Mouse (Mus musculus): ENCODE measurements around the gene Naa80.

The Naa80 gene

DNA sequence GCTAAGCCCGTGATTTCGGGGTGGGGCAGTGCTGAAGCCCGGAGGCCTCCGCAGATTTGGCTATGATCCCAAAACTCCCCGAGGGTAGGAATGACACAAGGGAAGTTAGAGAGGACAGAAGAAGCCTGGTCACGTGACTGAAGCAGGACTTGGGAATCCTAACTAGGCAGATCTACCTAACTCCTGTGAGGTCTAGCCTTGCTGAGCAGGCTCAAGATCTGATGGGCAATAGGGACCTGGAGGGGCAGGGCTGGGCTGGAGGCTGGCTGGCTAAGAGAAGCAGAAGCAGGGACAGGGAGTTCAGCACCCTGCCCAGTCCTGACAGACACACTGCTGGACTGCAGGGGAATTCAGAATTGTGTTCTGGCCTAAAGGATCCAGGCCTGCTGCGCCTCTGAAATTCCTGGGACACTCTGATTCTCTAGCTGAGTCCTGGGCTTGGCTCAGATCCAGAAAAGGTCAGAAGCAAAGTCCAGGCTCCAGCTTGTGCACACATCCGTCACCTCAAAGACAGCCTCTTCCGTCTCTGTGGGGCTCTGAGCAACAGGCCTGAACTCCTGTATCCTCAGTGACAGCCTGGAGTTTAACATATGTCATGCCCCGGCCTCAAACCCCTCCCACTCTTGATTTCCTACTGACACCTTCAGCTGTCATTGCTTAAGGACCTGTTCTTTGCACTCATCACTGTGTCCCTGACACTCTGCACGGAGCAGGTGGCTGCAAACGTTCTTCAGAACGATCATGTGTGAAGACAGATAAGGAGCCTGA lies 40.3 kb downstream of the Naa80 start:
- 44% methylated on average over 13 of the region's 13 CpGs for WGBS

- 69% methylated on average over 13 of the region's 13 CpGs for WGBS
Observed at GRCm38 (mm10) chr9:107619546-107619879, 40.8 kb downstream of the Naa80 start.

DNA sequence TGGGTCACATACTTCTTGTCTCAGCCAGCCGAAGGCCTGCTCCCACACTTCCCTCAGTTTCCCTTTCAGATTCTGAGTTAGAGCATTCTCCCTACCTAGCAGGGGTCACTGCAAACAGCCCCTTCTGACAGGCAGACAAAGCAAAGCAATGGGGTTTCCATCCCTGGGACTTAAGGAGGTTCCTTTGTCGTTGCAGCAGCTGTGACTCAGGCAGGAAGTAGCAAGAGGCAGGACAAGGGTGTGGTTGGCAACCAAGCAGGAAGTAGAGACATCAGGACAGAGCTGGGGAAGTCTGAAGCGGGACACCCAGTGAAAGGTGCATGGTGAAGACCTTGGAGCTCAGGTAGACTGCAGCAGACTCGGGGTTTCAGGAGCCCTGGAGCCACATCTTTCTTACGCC lies 45.9 kb downstream of the Naa80 start:
- WGBS = 58% methylated on average over 5 of the region's 5 CpGs

DNA sequence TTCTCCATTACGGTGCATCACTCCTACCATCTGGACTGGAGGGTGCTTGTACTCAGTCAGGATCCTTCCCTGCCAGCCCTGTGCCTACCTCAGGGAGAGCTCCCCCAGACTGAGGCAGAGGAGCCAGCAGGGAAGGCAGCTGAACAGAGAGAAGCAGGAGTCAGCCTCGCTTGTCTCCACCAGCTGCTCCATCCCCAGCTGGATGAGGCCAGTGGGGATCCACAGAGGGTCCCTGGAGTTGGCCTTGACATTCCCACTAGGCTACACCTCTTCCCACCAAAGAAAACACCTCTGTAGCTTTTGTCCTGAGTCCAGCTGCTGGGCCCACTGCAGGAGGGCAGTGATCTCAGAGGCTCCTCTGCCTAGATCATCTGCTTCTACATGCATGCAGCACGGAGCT lies 46.3 kb downstream of the Naa80 start:
- 49% methylated on average over 3 of the region's 3 CpGs for WGBS

GRCm38 (mm10) chr9:107625351-107626128 lies 46.9 kb downstream of the Naa80 start:
- 81% methylated on average over 12 of the region's 12 CpGs for WGBS

DNA sequence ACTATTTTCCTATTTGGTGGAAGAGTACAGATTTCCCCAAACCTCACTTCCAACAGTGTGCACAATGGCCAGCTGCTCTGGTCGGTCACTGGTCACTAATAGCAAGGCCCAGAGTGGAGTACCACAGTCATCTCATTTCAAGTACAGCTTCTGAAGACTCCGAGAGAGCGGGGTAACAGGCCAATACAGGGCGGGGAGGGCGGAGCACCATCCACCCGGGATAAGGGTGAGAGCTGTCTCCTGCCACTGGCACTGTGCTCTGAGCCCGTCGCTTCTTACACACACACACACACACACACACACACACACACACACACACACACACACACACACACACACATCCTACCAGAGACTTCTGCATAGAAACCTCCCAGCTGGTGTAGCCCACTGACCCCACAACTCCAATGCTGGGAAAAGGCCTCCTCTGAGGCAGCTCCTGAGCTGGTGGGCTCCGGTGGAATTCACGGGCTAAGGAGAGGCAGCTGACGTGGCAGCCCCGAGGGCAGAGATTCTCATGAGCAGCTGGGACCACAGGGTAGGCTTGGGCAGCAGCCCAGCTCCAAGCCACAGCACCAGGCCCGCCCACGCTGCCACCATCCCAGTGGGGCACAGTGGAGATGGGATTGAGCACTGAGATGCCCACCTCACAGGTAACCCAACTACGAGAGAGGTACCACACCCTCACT lies 47.6 kb downstream of the Naa80 start:
- 33% methylated on average over 15 of the region's 15 CpGs for WGBS

DNA sequence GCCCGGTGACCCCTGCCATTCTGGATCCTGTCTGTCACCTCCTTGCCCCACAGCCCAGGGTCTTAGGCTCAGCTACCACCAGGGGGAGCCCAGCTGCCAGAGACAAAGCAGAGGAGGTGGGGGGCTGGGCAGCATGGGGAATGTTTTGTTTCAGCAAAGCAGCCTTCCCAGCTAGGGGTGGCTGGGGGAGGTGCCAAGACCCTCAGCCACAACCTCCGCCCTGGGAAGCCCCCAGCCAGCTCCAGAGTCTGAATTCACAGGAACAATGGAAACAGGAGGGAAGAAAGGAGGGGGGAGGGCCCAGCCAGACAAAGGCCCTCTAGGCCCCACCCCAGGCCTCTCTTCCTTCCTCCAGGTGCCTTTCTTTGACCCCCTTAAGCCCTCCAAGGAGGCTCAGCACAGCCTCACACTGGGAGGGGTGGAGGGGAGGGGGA lies 48.2 kb downstream of the Naa80 start:
- WGBS = 0% methylated on average over 2 of the region's 2 CpGs

GRCm38 (mm10) chr9:107627387-107628255 lies 48.9 kb downstream of the Naa80 start:
- 34% methylated on average over 20 of the region's 20 CpGs for WGBS

- WGBS = 53% methylated on average over 14 of the region's 15 CpGs
Observed at GRCm38 (mm10) chr9:107628721-107629410, 50.2 kb downstream of the Naa80 start.

GRCm38 (mm10) chr9:107629411-107629730 lies 50.7 kb downstream of the Naa80 start:
- WGBS = 42% methylated on average over 4 of the region's 4 CpGs

DNA sequence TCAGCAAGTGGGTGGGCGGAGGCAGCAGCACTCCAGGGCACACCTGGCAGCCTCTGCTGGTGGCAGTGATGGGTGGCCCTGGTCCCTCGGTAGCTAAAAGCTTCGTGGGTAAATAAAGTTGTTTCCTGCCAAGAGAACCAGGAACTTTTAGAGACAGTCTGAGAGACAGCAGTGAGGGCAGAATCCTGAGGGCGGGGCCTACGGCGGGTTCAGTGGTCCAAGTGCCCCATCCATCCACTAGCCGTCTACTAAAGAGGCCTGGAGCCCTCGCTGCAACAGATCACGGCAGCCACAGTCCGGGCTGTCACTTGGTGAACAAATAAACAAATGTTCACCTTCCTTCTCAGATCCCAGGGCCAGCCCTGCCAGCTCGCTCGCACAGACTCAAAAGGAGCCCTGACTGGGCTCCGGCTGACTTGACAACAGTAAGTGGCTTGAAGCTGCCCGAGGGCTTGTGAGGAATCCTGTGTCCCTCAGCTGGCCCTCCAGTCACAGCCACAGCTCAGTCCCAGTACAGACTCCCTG lies 51.3 kb downstream of the Naa80 start:
- 31% methylated on average over 14 of the region's 14 CpGs for WGBS

GRCm38 (mm10) chr9:107630576-107630975 lies 51.9 kb downstream of the Naa80 start:
- 18% methylated on average over 4 of the region's 4 CpGs for WGBS

DNA sequence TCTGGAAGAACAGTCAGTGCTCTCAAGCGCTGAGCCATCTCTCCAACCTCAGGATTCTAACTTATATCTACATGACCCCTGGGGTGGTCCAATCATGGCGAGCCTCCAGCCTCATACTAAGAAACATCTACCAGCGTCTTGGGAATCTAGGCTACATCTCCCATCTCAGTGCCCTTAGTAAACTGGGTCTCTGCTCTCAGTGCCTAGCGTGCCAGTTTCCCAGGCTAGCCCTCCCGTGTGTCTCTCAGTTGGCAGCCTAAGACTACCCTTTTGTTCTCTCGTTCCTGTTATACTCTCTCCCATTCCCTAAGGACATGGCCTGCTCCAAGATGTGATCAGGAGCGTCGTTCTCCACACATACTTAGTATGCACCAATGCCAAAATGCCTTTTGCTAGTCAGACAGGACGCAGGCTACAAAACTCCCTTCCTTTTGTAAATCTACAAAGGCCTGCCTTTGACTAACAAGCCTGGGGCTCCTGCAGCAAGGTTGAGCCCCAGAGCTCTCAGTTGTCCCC lies 52.7 kb downstream of the Naa80 start:
- WGBS = 58% methylated on average over 9 of the region's 9 CpGs

DNA sequence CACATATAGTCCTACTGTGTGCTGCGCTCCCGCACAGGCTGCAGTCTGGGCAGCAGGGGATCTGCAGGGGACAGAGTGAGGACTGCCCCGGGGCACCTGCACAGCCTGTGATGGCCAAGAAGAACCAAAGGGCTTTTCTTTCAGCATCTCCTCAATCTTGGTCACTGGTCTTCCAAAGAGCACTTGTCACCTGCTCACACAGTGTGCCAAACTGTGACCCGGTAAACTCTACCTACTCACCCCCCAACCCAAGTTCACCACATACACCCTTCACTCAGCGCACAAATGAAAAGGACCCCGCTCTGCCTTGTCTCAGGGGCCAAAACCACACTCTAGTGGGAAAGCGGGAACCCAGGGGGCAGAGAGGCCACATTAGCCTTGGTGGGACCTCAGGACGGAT lies 53.2 kb downstream of the Naa80 start:
- WGBS = 65% methylated on average over 8 of the region's 8 CpGs

DNA sequence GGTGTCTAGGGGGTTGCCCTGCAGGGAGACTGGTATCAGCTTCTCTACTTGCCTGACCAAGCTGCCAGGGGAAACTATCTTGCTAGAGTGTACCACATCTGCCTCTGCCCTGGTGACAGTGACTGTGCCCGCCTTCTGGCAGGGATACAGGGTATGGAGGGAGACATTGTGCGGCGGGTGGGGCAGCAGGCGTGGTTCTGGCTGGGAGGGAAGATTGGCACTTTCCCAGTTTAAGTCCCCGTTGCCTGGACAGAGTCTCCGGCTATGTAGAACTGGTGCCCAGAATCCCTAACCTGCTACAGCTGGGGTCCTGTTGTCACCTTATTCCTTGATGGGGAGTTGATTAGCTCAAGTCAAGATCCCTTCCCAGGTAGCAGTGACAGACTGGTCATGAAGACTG lies 53.8 kb downstream of the Naa80 start:
- WGBS = 13% methylated on average over 6 of the region's 6 CpGs

DNA sequence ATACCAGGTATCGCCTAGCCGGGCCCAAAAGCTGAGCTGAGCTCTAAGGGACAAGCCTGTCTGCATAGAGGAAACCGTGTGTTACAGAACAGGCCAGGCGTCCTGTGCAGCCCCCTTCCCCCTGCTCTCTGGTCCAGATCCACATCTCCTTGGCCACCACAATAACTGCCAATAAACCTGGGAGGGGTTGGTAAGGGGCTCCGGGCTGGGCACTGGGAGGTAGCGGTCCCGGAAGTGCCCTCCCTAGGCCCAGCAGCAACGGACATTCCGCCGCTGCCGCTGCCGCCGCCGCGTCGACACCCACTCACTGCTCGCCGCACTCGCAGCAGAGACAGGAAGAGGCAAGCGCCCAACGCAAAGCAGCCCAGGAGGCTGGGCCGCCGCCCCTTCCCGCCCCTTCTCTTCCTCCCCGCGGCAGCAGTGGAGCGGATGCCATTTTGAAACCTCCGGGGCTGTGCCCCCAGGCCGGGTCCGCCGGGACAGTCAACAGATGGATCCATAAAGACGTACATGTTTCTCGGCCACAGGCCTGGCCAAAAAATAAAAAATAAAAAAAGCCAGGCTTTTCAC lies 54.5 kb downstream of the Naa80 start:
- under 1% methylated on average over 33 of the region's 33 CpGs for WGBS
